Mouse (Mus musculus): ENCODE results near the gene Ate1. TPM values are rescaled to one million over a fixed set of nuclear protein-coding genes. Genes with fewer than 3 reads are reported as not detected.
A peak's percentile ranks its signal among the peaks of the same experiment; 100 is the strongest.
"Not testable (repeated sequence)": the region's sequence is repeated elsewhere in the genome, so short reads cannot be mapped to it uniquely, and the experiment has no call there.

Ate1 gene
- total RNA-seq, 2 experiments from 2014 or later: 69.7 to 71.3 TPM

DNA sequence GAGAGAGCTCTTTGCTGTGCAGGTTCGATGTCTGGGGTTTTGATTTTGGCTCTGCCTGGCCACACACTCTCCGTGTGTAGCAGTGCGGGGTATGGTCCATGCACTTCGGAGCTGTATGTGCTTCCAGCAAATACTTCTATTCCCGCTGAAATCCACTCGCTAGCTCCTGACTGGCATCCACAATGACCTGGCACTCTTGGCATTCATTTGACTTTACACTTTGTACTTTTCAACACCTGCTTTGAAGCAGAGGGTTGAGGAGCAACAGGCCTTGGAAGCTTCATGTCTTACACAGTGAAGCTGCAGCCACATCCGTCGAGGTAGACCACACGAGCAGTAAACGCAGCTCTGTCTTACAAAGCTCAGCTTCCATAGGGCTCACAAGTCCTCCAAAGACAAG lies 112.5 kb downstream of the Ate1 start:
- no peak for DNase-seq (ENCODE audit: low spot score in 2 of 2)

DNA sequence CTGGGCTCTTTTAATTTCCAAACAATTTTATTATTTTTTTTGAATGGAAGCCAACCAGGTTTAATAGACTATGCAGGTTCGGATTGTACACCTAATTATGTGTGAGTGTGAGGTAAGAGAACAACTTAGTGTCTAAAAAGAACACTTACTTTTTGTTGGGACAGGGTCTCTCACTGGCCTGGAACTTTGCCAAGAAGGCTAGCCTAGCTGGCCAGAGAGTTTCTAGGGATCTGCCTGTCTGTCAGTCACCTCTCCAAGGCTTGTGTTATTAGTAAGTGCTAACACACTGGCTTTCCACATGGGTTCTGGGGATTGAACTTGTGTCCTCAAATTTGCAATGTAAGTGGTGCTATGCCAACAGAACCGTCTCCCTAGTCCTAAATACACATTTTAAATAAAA lies 116.8 kb downstream of the Ate1 start:
- no peak for DNase-seq (ENCODE audit: low spot score in 2 of 2)

DNA sequence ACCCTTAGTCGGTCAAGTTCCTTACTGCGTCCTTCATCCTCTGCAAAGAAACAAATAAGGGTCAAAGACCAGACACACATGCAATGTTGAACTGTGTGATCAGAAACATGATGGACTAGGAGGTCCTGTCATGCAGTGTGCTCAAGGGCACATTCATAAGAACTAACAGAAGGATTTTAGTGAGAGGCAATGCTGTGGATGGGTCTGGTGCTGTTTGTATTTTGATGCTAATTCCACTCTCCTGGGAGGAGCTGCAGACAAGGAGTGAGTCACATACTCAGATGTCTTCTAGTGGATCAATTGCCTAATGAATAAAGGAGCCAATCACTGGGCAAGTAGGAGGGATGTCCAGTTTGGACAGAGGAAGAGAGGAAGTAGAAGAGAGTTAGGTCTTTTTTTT lies 125.5 kb downstream of the Ate1 start:
- DNase-seq (ENCODE audit: low spot score in 2 of 2): no peak

DNA sequence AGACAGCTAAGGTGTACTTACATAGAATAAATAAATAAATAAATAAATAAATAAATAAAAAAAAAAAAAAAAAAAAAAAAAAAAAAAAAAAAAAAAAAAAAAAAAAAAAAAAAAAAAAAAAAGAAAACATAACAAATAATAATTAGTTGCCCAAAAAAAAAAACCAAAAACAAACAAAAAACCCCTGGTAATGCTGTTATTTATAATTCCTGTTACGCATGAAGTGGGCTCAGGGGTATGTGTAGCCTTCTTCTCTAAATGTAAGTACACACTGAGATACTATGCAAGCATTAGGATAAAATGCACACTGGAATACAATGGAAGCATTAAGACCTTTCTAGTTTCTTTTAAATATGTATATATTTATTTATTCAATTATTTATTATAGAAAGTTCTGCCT lies 130.1 kb downstream of the Ate1 start:
- not testable (repeated sequence) for DNase-seq (ENCODE audit: low spot score in 2 of 2)

DNA sequence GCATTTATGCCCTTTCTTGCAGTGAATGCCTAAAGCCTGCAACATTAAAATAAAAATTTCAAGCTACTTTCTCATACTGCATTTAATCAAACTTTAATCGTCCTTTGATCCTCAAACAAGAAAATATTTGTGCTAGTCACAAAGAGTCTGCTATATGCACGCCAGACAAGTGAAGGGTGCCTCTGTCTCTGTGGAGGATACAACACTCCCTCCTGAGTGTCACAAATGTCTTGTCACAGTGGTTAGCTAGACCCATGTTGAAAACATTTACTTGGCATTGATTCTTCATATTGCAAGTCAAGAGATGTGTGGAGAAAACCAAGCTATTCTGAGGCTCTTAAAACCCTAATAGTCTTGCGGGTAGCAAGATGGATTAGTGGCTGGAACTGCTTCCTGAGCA lies 133.9 kb downstream of the Ate1 start:
- DNase-seq (ENCODE audit: low spot score in 2 of 2): no peak

DNA sequence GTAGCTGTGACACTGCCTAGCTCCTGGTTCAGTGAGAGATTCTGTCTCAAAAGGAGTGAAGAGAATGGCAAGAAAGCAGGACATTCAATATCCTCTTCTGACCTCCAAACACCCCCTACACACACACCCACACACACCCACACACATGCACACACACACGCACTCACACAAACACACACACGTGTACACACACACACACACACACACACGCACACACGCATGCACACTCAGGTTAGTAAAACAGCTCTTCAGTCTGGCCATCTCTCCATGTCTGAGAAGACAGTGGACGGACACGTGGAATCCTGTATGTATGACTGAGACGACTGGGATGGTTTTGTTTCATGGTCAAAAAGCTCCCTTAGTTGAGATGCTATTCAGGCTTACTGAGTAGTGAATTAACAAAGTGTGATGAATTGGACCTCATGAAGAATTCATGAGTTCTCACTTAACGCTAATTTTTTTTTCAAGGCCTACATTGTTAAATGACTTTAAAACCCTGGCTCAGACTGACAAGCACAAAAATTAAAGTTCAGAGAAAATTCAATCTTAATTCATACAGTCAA lies 134.4 kb downstream of the Ate1 start:
- DNase-seq (ENCODE audit: low spot score in 2 of 2): no peak

DNA sequence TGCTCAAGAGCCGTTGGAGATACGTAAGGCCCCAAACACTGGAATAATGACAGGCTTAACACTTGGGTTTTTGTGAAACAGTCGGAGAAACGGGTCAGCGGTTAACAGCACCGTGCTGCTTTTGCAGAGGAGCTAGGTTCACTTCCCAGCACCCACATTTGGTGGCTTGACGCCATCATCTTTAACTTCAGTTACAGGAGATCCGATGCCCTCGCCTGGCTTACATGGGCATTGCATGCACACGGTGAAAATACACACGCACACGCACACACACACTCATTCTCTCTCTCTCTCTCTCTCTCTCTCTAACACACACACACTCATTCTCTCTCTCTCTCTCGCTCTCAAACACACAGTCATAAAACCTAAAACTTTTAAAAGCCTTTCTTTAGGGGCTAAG lies 138.0 kb downstream of the Ate1 start:
- no peak for DNase-seq (ENCODE audit: low spot score in 2 of 2)

DNA sequence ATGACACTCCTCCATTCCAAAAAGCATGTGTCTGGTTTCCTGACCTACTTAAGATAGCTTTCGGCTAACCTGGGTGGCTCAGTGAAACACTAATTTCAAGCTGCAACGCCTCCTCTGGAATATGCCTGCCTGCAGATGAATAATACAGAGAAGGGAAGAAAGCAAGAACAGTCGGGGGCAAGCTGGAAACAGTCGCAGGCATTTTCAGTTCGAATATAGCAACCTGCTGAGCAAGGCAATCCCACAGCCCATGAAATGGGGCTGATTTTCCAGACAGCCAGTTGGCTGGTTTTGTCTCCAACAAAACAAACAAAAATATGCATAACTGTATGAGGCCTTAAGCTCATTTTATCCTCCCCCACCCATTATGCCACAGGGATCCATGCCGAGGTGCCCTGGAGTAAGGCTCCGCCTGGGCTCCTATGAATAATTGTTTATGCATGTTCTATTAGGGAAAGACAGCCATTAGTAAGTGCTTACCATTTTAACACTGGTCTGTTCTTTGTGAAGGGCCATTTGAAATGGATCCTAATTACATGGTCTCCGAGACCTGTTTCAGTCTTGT lies 138.7 kb downstream of the Ate1 start:
- DNase-seq (ENCODE audit: low spot score in 2 of 2): peak; percentile 44 to 70

DNA sequence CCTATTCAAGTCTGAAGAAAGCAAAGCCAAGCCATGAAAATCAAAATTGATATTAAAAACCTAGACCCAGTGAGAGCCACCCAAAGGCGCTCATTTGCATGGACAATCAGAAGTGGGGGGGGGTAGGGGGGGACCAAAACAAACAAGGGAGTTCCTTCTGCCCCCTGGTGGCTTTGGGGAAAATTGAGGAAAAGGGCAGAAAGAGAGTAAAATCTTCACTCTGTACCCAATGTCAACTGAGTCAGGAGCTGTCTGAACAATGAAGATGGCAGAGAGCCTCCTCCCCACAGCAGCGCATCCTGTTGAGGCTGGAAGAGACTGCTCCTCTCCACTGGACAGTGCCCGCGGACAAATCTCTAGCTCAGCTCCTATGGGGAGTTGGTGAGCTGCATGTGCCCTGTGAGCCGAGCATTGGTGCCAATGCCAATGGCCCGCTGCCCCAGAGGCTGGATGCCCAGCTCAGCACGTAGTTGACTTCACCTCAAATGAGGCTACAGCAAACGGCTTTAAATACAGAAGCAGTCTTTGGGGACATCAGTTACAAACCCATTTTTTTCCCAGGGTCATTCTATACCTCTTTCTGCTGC lies 139.3 kb downstream of the Ate1 start:
- DNase-seq (ENCODE audit: low spot score in 2 of 2): peak in 1 of 2 experiments; percentile 53

DNA sequence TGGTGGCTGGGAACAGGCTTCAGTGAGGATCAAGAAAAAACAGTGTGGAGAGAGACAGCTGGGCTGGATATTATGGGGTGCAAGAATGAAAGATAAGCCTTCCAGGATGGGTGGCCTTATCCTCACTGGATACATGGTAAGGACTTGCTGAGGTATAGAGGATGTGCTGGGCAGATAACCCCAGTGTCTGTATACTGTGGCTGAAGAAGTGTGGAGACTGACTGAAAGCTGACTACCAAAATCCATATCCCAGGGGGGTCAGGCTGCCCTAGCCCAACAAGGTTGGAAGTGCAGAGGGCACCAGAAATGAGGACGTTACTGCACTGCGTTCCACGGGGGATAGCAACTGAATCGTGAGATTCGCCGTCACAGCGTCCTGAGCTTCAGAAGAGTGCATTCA lies 139.8 kb downstream of the Ate1 start:
- no peak for DNase-seq (ENCODE audit: low spot score in 2 of 2)

DNA sequence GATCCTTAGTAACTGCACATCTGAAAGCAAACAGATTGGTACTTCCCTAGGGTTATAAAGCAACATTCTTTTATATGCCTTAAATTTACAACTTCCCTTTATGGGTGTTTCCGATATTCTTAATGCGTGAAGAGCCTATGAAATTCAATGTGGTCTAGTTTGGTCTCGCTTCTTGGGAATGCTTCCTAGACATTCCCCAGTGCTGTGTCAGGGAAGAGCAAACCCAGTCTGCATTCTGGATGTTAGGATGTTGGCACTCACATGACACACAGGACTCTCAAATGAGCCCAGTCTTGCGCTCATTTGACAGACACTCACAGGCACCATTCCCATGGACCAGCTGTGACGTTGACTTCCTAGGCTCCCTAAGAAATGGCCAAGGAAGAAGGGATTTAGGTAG lies 140.3 kb downstream of the Ate1 start:
- no peak for DNase-seq (ENCODE audit: low spot score in 2 of 2)

DNA sequence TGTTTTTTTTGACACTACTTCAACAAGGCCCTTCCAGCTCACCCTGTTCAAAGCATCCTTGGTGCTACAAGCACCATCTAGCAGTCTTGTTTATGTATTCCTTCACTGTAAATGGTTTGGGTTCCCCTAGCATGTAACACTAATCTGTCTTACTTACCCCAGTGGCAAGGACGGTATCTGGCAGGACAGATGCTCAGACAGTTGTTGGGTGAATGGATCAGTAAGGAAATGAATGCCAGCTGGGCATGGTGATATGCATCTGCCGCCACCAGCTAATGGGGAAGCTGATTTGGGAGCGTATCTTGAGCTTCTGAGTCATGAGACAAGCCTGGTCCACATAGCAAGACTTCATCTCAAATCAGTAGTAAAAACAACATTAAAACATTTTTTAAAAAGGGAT lies 141.9 kb downstream of the Ate1 start:
- no peak for DNase-seq (ENCODE audit: low spot score in 2 of 2)

DNA sequence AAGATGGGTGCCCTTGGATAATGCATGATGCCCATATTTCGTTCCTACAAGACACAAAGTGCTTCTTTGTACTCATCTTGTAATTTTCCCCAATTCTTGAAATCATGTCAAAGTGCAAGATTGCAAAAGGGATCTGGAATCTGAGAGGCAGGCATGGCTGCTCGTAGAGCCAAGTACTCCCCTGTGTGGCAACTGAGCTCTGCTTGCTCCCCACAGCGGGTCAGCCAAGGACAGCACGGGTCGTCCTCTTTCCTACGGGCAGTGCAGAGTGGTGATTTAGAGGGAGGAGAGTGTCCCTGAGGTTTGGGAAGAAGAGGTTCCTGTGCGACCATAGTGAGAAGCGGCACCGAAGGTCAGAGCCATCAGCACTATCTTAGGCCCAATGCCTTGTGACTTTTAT lies 145.9 kb downstream of the Ate1 start:
- DNase-seq (ENCODE audit: low spot score in 2 of 2): no peak

DNA sequence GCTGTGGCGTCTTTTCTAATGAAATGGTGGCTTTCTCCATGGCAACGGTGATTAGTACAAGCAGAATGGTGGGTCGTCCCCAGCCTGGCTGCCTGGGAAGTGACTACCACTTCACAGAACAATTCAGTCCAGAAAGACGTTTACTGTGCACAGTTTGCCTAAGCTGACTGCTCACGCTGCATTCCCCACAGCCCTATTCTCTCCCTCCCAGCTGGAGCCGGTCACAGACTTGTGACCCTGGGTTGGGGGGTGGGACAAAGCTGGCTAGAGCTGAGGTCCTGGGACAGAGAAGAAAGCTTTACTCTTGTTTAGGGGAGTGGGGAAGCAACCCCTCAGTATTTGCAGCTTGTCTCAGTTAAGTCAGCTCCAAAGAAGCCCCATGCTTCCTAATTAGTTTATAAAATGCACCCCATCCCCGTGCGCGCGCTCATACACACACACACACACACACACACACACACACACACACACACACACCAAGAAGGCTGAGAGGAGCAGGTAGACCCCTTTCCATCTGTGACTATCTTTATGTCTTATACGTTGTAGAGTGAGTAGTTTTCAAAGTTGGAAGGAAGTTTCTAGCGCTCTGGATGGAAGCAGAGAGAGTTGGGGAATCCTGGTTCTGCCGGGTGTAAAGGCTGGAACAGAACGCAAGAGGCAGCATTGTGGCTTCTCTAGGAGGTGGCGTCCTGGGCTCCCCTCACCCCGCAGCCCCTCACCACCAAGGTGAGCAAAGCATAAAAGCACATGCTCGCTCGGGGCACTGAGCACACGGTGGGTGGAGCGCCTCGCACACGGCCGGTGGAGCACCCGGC lies 151.1 kb downstream of the Ate1 start:
- DNase-seq (ENCODE audit: low spot score in 2 of 2): peak in 1 of 2 experiments; percentile 30

DNA sequence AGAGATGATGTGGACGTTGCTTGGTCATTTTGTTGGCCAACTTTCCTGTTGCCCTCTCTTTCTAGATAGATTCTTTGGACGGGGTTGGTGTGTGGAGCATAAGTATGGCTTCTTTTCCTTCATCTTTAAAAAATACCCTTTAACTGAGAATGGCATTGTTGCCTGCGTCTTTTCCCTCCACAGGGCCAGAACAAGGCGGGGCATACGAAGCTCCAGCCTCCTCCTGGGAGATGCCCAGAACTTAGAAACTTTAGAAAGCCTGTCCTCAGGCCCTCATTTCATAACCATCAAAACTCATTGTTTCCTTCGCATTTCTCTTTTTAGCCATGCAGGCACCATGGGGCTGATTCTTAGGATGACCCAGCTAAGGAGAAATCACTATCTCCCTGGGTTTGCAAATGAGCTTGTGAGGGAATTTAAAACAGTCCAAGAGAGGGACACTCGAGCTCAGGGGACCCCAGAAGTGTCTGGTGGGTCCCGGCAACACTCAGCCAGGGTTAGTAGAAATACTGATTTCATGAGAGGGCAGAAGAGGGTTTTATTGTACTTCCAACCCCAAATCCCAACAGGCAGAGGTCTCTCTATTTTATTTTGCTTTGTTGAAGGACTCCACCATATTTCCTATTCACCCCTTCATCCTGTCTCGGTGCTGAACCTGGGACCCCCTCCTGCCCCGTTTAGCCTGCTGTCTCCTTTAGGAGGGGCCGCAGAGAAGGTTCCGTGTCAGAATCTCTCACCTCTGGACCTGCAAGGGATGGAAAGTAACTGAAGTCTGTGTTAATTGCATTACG lies 151.9 kb downstream of the Ate1 start:
- DNase-seq (ENCODE audit: low spot score in 2 of 2): no peak

DNA sequence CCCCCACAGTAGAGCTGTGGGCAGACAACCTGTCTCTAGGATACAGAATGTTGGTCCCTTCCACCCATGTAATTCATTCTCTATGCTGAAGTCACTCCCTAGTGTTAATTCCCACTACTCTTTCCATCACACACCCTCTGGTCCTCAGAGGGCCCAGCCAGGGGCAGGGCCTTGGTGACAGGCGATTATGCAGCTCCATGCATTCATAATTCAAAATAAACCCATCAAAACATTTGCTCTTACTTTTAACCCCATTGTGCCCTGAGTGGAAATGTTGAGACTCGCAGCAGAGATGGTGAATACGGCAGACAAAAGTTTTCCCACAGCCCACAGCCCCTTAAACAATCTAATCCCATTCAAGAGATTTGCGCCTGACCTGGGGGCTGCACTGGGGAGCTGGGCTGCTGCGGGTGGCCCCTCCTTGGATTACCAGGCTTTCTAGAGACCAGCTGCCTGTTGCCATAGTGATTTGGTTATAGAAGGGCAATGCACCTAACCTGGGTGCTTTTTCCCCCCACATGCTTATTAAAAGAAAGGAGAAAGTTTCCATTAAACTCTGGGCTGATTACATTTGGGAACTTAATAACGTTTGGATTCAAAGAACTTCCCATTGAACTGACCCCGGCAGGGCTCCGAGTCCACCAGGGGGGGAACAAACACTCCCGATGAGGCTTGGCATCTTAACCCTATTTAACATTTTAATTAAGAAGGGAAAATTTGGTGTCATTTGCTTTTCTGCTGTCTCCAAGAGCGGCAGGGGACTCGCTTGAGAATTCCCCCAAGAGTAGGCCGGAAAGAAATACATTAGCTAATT lies 152.7 kb downstream of the Ate1 start:
- DNase-seq (ENCODE audit: low spot score in 2 of 2): no peak

DNA sequence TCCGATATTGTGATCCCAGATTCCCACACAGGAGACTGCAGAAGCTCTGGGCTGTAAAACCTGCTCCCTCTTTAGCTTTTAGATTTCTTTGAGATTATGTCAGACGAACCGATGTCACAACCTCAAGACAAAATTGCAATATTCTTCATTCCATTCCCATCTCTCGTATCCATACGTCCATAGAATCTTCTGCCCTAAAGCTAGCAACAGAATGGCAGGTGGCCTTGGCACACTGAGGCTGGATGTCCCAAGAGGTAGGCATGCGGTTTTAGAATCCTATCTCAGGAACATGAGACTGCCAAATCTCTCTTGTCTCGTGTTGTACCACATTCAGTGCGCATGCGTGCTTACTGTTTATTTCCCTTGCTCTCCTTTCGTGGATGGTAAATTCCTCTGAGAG lies 154.5 kb downstream of the Ate1 start:
- no peak for DNase-seq (ENCODE audit: low spot score in 2 of 2)
